Mouse (Mus musculus): ENCODE measurements around the gene Vsig4. TPM values are rescaled to one million over a fixed set of nuclear protein-coding genes. Genes with fewer than 3 reads are reported as not detected.

Vsig4 gene
- polyA plus RNA-seq (2012; rRNA removed) = 0.10 TPM in 1 of 2 replicates, not detected in the other

GRCm38 (mm10) chrX:96293338-96293737, at the start of gene Vsig4:
Vsig4 (minus strand) TSS chrX:96293438.
- no peaks in the 10 kb centered on the region for H3K4me1 ChIP-seq (ENCODE audit: control insufficient read depth, insufficient read depth, low read length)
- H3K36me3 ChIP-seq (ENCODE audit: control insufficient read depth, insufficient read depth, low read length) = no peaks in the 10 kb centered on the region
- H3K27me3 ChIP-seq (ENCODE audit: control insufficient read depth, insufficient read depth, low read length) = no peaks in the 10 kb centered on the region
- TF ChIP-seq POLR2A (IDR thresholded peaks at IDR 0.05; ENCODE audit: control insufficient read depth, low read depth, low read length) (no peak), CTCF (IDR thresholded peaks at IDR 0.05; ENCODE audit: control insufficient read depth, insufficient read depth, insufficient replicate concordance, low read depth, low read length) (no peak)
- H3K27ac ChIP-seq (ENCODE audit: control insufficient read depth, insufficient read depth, low read depth, low read length) = no peak within 1 kb of the TSS
- no peak within 1 kb of the TSS for H3K4me3 ChIP-seq (ENCODE audit: control insufficient read depth, low read depth, low read length)

GRCm38 (mm10) chrX:96339108-96339507, 45.9 kb upstream of the Vsig4 start:
- Histone ChIP-seq H3K27ac (ENCODE audit: control insufficient read depth, insufficient read depth, low read depth, low read length) (no peak overlapping the region), H3K4me3 (ENCODE audit: control insufficient read depth, low read depth, low read length) (no peak overlapping the region), H3K36me3 (ENCODE audit: control insufficient read depth, insufficient read depth, low read length) (no peaks in the 10 kb centered on the region), H3K27me3 (ENCODE audit: control insufficient read depth, insufficient read depth, low read length) (no peaks in the 10 kb centered on the region), H3K4me1 (ENCODE audit: control insufficient read depth, insufficient read depth, low read length) (no peaks in the 10 kb centered on the region)
- TF ChIP-seq POLR2A (IDR thresholded peaks at IDR 0.05; ENCODE audit: control insufficient read depth, low read depth, low read length) = no peak
- no peak for TF ChIP-seq CTCF (IDR thresholded peaks at IDR 0.05; ENCODE audit: control insufficient read depth, insufficient read depth, insufficient replicate concordance, low read depth, low read length)

GRCm38 (mm10) chrX:96329764-96330163, 36.5 kb upstream of the Vsig4 start:
- TF ChIP-seq CTCF (IDR thresholded peaks at IDR 0.05; ENCODE audit: control insufficient read depth, insufficient read depth, insufficient replicate concordance, low read depth, low read length) (no peak), POLR2A (IDR thresholded peaks at IDR 0.05; ENCODE audit: control insufficient read depth, low read depth, low read length) (no peak)
- Histone ChIP-seq H3K27ac (ENCODE audit: control insufficient read depth, insufficient read depth, low read depth, low read length) (no peak overlapping the region), H3K36me3 (ENCODE audit: control insufficient read depth, insufficient read depth, low read length) (no peaks in the 10 kb centered on the region), H3K4me1 (ENCODE audit: control insufficient read depth, insufficient read depth, low read length) (no peaks in the 10 kb centered on the region), H3K27me3 (ENCODE audit: control insufficient read depth, insufficient read depth, low read length) (no peaks in the 10 kb centered on the region), H3K4me3 (ENCODE audit: control insufficient read depth, low read depth, low read length) (no peak overlapping the region)

- Histone ChIP-seq H3K27ac (ENCODE audit: control insufficient read depth, insufficient read depth, low read depth, low read length) (no peak overlapping the region), H3K27me3 (ENCODE audit: control insufficient read depth, insufficient read depth, low read length) (no peaks in the 10 kb centered on the region), H3K4me3 (ENCODE audit: control insufficient read depth, low read depth, low read length) (no peak overlapping the region), H3K4me1 (ENCODE audit: control insufficient read depth, insufficient read depth, low read length) (no peaks in the 10 kb centered on the region), H3K36me3 (ENCODE audit: control insufficient read depth, insufficient read depth, low read length) (no peaks in the 10 kb centered on the region)
- TF ChIP-seq POLR2A (IDR thresholded peaks at IDR 0.05; ENCODE audit: control insufficient read depth, low read depth, low read length) (no peak), CTCF (IDR thresholded peaks at IDR 0.05; ENCODE audit: control insufficient read depth, insufficient read depth, insufficient replicate concordance, low read depth, low read length) (no peak)
Measured at GRCm38 (mm10) chrX:96256509-96256908, 36.7 kb downstream of the Vsig4 start.

- Histone ChIP-seq H3K27ac (ENCODE audit: control insufficient read depth, insufficient read depth, low read depth, low read length) (no peak overlapping the region), H3K36me3 (ENCODE audit: control insufficient read depth, insufficient read depth, low read length) (no peaks in the 10 kb centered on the region), H3K4me1 (ENCODE audit: control insufficient read depth, insufficient read depth, low read length) (no peaks in the 10 kb centered on the region), H3K4me3 (ENCODE audit: control insufficient read depth, low read depth, low read length) (no peak overlapping the region), H3K27me3 (ENCODE audit: control insufficient read depth, insufficient read depth, low read length) (no peaks in the 10 kb centered on the region)
- TF ChIP-seq CTCF (IDR thresholded peaks at IDR 0.05; ENCODE audit: control insufficient read depth, insufficient read depth, insufficient replicate concordance, low read depth, low read length) = no peak
- TF ChIP-seq POLR2A (IDR thresholded peaks at IDR 0.05; ENCODE audit: control insufficient read depth, low read depth, low read length) = no peak
Measured at GRCm38 (mm10) chrX:96239644-96240043, 53.6 kb downstream of the Vsig4 start.

GRCm38 (mm10) chrX:96239037-96239436, 54.2 kb downstream of the Vsig4 start:
- Histone ChIP-seq H3K27me3 (ENCODE audit: control insufficient read depth, insufficient read depth, low read length) (no peaks in the 10 kb centered on the region), H3K4me3 (ENCODE audit: control insufficient read depth, low read depth, low read length) (no peak overlapping the region), H3K4me1 (ENCODE audit: control insufficient read depth, insufficient read depth, low read length) (no peaks in the 10 kb centered on the region), H3K36me3 (ENCODE audit: control insufficient read depth, insufficient read depth, low read length) (no peaks in the 10 kb centered on the region), H3K27ac (ENCODE audit: control insufficient read depth, insufficient read depth, low read depth, low read length) (no peak overlapping the region)
- TF ChIP-seq CTCF (IDR thresholded peaks at IDR 0.05; ENCODE audit: control insufficient read depth, insufficient read depth, insufficient replicate concordance, low read depth, low read length) (no peak), POLR2A (IDR thresholded peaks at IDR 0.05; ENCODE audit: control insufficient read depth, low read depth, low read length) (no peak)

- H3K4me1 ChIP-seq (ENCODE audit: control insufficient read depth, insufficient read depth, low read length) = no peaks in the 10 kb centered on the region
- H3K4me3 ChIP-seq (ENCODE audit: control insufficient read depth, low read depth, low read length) = no peak overlapping the region
- H3K27me3 ChIP-seq (ENCODE audit: control insufficient read depth, insufficient read depth, low read length) = no peaks in the 10 kb centered on the region
- TF ChIP-seq CTCF (IDR thresholded peaks at IDR 0.05; ENCODE audit: control insufficient read depth, insufficient read depth, insufficient replicate concordance, low read depth, low read length) (no peak), POLR2A (IDR thresholded peaks at IDR 0.05; ENCODE audit: control insufficient read depth, low read depth, low read length) (no peak)
- no peaks in the 10 kb centered on the region for H3K36me3 ChIP-seq (ENCODE audit: control insufficient read depth, insufficient read depth, low read length)
- H3K27ac ChIP-seq (ENCODE audit: control insufficient read depth, insufficient read depth, low read depth, low read length) = no peak overlapping the region
Measured at GRCm38 (mm10) chrX:96235775-96236174, 57.5 kb downstream of the Vsig4 start.

- no peaks in the 10 kb centered on the region for H3K36me3 ChIP-seq (ENCODE audit: control insufficient read depth, insufficient read depth, low read length)
- H3K4me3 ChIP-seq (ENCODE audit: control insufficient read depth, low read depth, low read length) = no peak overlapping the region
- no peaks in the 10 kb centered on the region for H3K4me1 ChIP-seq (ENCODE audit: control insufficient read depth, insufficient read depth, low read length)
- H3K27me3 ChIP-seq (ENCODE audit: control insufficient read depth, insufficient read depth, low read length) = no peaks in the 10 kb centered on the region
- no peak overlapping the region for H3K27ac ChIP-seq (ENCODE audit: control insufficient read depth, insufficient read depth, low read depth, low read length)
- no peak for TF ChIP-seq CTCF (IDR thresholded peaks at IDR 0.05; ENCODE audit: control insufficient read depth, insufficient read depth, insufficient replicate concordance, low read depth, low read length)
- TF ChIP-seq POLR2A (IDR thresholded peaks at IDR 0.05; ENCODE audit: control insufficient read depth, low read depth, low read length) = no peak
Measured at GRCm38 (mm10) chrX:96227030-96227429, 66.2 kb downstream of the Vsig4 start.

Measured in testis, adult 2 months (tissue).